Mouse (Mus musculus): ENCODE results near the gene Rpl11. TPM values are rescaled to one million over a fixed set of nuclear protein-coding genes. Genes with fewer than 3 reads are reported as not detected.

Rpl11 gene
- polyA plus RNA-seq, 1 experiment: 148 TPM

GRCm38 (mm10) chr4:136035078-136035477 lies 18.1 kb downstream of the Rpl11 start:
- Histone ChIP-seq H3K9me3 (ENCODE audit: control insufficient read depth, low read length) (no peaks in the 10 kb centered on the region), H3K4me3 (replicated peaks) (no peak overlapping the region), H3K36me3 (ENCODE audit: control insufficient read depth) (no peaks in the 10 kb centered on the region), H3K4me1 (ENCODE audit: control insufficient read depth) (peaks cover 13% of the 10 kb centered on the region), H3K27me3 (ENCODE audit: control insufficient read depth) (no peaks in the 10 kb centered on the region)
- no peak for TF ChIP-seq TAL1 (IDR thresholded peaks at IDR 0.05; ENCODE audit: low read length)
- no peak for TF ChIP-seq GATA1 (IDR thresholded peaks at IDR 0.05; ENCODE audit: low read length)

- Histone ChIP-seq H3K9me3 (ENCODE audit: control insufficient read depth, low read length) (no peaks in the 10 kb centered on the region), H3K4me3 (replicated peaks) (no peak overlapping the region), H3K36me3 (ENCODE audit: control insufficient read depth) (no peaks in the 10 kb centered on the region), H3K27me3 (ENCODE audit: control insufficient read depth) (no peaks in the 10 kb centered on the region), H3K4me1 (ENCODE audit: control insufficient read depth) (peaks cover 31% of the 10 kb centered on the region)
- TF ChIP-seq GATA1 (IDR thresholded peaks at IDR 0.05; ENCODE audit: low read length) (no peak), TAL1 (IDR thresholded peaks at IDR 0.05; ENCODE audit: low read length) (no peak)
Measured at GRCm38 (mm10) chr4:136033231-136033630, 20.0 kb downstream of the Rpl11 start.

GRCm38 (mm10) chr4:136030968-136031909 lies 22.0 kb downstream of the Rpl11 start:
- Histone ChIP-seq H3K4me3 (replicated peaks) (no peak overlapping the region), H3K9me3 (ENCODE audit: control insufficient read depth, low read length) (no peaks in the 10 kb centered on the region), H3K27me3 (ENCODE audit: control insufficient read depth) (no peaks in the 10 kb centered on the region), H3K36me3 (ENCODE audit: control insufficient read depth) (no peaks in the 10 kb centered on the region), H3K4me1 (ENCODE audit: control insufficient read depth) (peaks cover 40% of the 10 kb centered on the region)
- TF ChIP-seq TAL1 (IDR thresholded peaks at IDR 0.05; ENCODE audit: low read length): no peak

- Histone ChIP-seq H3K4me1 (ENCODE audit: control insufficient read depth) (peaks cover 42% of the 10 kb centered on the region), H3K4me3 (replicated peaks) (peak overlapping the region; percentile 28)
- TF ChIP-seq TAL1 (IDR thresholded peaks at IDR 0.05; ENCODE audit: low read length): no peak
- TF ChIP-seq GATA1 (IDR thresholded peaks at IDR 0.05; ENCODE audit: low read length): peak; percentile 32; the same call in 1 of the 2 replicates
Measured at GRCm38 (mm10) chr4:136028689-136029088, 24.5 kb downstream of the Rpl11 start.

GRCm38 (mm10) chr4:136028132-136028564 lies 25.1 kb downstream of the Rpl11 start:
- Histone ChIP-seq H3K36me3 (ENCODE audit: control insufficient read depth) (no peaks in the 10 kb centered on the region), H3K4me3 (replicated peaks) (peak overlapping the region; percentile 28), H3K27me3 (ENCODE audit: control insufficient read depth) (no peaks in the 10 kb centered on the region), H3K9me3 (ENCODE audit: control insufficient read depth, low read length) (no peaks in the 10 kb centered on the region), H3K4me1 (ENCODE audit: control insufficient read depth) (peaks cover 40% of the 10 kb centered on the region)
- no peak for TF ChIP-seq TAL1 (IDR thresholded peaks at IDR 0.05; ENCODE audit: low read length)
- no peak for TF ChIP-seq GATA1 (IDR thresholded peaks at IDR 0.05; ENCODE audit: low read length)

More at GRCm38 (mm10) chr4:136028689-136029088, 24.5 kb downstream of the Rpl11 start:
- Histone ChIP-seq H3K27me3 (ENCODE audit: control insufficient read depth) (no peaks in the 10 kb centered on the region), H3K36me3 (ENCODE audit: control insufficient read depth) (no peaks in the 10 kb centered on the region), H3K9me3 (ENCODE audit: control insufficient read depth, low read length) (no peaks in the 10 kb centered on the region)

- no peaks in the 10 kb centered on the region for H3K27me3 ChIP-seq (ENCODE audit: control insufficient read depth)
- no peak for TF ChIP-seq GATA1 (IDR thresholded peaks at IDR 0.05; ENCODE audit: low read length)
- no peak for TF ChIP-seq TAL1 (IDR thresholded peaks at IDR 0.05; ENCODE audit: low read length)
- H3K36me3 ChIP-seq (ENCODE audit: control insufficient read depth): no peaks in the 10 kb centered on the region
- peaks cover 40% of the 10 kb centered on the region for H3K4me1 ChIP-seq (ENCODE audit: control insufficient read depth)
- H3K9me3 ChIP-seq (ENCODE audit: control insufficient read depth, low read length): no peaks in the 10 kb centered on the region
- no peak overlapping the region for H3K4me3 ChIP-seq (replicated peaks)
Measured at GRCm38 (mm10) chr4:136027416-136028131, 25.7 kb downstream of the Rpl11 start.

- no peaks in the 10 kb centered on the region for H3K27me3 ChIP-seq (ENCODE audit: control insufficient read depth)
- H3K36me3 ChIP-seq (ENCODE audit: control insufficient read depth): no peaks in the 10 kb centered on the region; the same call in 1 of the 2 replicates
- H3K4me1 ChIP-seq (ENCODE audit: control insufficient read depth): peaks cover 41% of the 10 kb centered on the region
- TF ChIP-seq GATA1 (IDR thresholded peaks at IDR 0.05; ENCODE audit: low read length): no peak
- TF ChIP-seq TAL1 (IDR thresholded peaks at IDR 0.05; ENCODE audit: low read length): no peak
- no peaks in the 10 kb centered on the region for H3K9me3 ChIP-seq (ENCODE audit: control insufficient read depth, low read length)
- no peak overlapping the region for H3K4me3 ChIP-seq (replicated peaks)
Measured at GRCm38 (mm10) chr4:136025350-136025749, 27.9 kb downstream of the Rpl11 start.

- Histone ChIP-seq H3K36me3 (ENCODE audit: control insufficient read depth) (peaks cover 19% of the 10 kb centered on the region), H3K4me1 (ENCODE audit: control insufficient read depth) (peaks cover 42% of the 10 kb centered on the region), H3K9me3 (ENCODE audit: control insufficient read depth, low read length) (no peaks in the 10 kb centered on the region), H3K27me3 (ENCODE audit: control insufficient read depth) (no peaks in the 10 kb centered on the region), H3K4me3 (replicated peaks) (no peak overlapping the region)
- TF ChIP-seq TAL1 (IDR thresholded peaks at IDR 0.05; ENCODE audit: low read length) (no peak), GATA1 (IDR thresholded peaks at IDR 0.05; ENCODE audit: low read length) (no peak)
Measured at GRCm38 (mm10) chr4:136022924-136023323, 30.3 kb downstream of the Rpl11 start.

GRCm38 (mm10) chr4:136021549-136022047 lies 31.6 kb downstream of the Rpl11 start, which contains the start of gene Eloa:
Gene Eloa, minus strand, starts transcription at chr4:136021763.
- H3K36me3 ChIP-seq (ENCODE audit: control insufficient read depth): peaks cover 27% of the 10 kb centered on the region
- peak within 1 kb of the TSS; percentile 100 for H3K4me3 ChIP-seq (replicated peaks)
- no peaks in the 10 kb centered on the region for H3K9me3 ChIP-seq (ENCODE audit: control insufficient read depth, low read length)
- peaks cover 37% of the 10 kb centered on the region for H3K4me1 ChIP-seq (ENCODE audit: control insufficient read depth)
- H3K27me3 ChIP-seq (ENCODE audit: control insufficient read depth): no peaks in the 10 kb centered on the region
- peak; percentile 90 for TF ChIP-seq GATA1 (IDR thresholded peaks at IDR 0.05; ENCODE audit: low read length)
- TF ChIP-seq TAL1 (IDR thresholded peaks at IDR 0.05; ENCODE audit: low read length): no peak
